Mouse (Mus musculus): ENCODE measurements at regions not wholly inside any gene's neighbourhood (a gene's known extent, or its start where the extent isn't known, plus 50 kb on each side); places are given as distances from the start of the nearest gene placed in this dataset.
"Not testable (repeated sequence)": the region's sequence is repeated elsewhere in the genome, so short reads cannot be mapped to it uniquely, and the experiment has no call there.

- no peak overlapping the region for H3K9ac ChIP-seq (ENCODE audit: low read depth, low read length)
- H3K27me3 ChIP-seq (replicated peaks; ENCODE audit: control insufficient read depth, insufficient read depth, low read length), result no peaks in the 10 kb centered on the region
- 73% methylated on average over 2 of the region's 2 CpGs for WGBS
- H3K27ac ChIP-seq (ENCODE audit: low read length), result no peak overlapping the region
- H3K4me2 ChIP-seq (ENCODE audit: low read depth, low read length), result no peak overlapping the region
- ATAC-seq, result no peak
- no peaks in the 10 kb centered on the region for H3K4me1 ChIP-seq (ENCODE audit: control insufficient read depth, insufficient read depth, low read length)
- no peaks in the 10 kb centered on the region for H3K36me3 ChIP-seq (ENCODE audit: control insufficient read depth, insufficient read depth, low read length)
- H3K4me3 ChIP-seq (ENCODE audit: low read length), result no peak overlapping the region
- no peaks in the 10 kb centered on the region for H3K9me3 ChIP-seq (ENCODE audit: control insufficient read depth, low read length)
Observed at GRCm38 (mm10) chr17:4024384-4024783, 328.3 kb upstream of the Nox3 start.

GRCm38 (mm10) chr17:4029202-4029601, 333.1 kb upstream of the Nox3 start:
- 86% methylated on average over 9 of the region's 9 CpGs for WGBS
- Histone ChIP-seq H3K27ac (ENCODE audit: low read length) (no peak overlapping the region), H3K4me2 (ENCODE audit: low read depth, low read length) (no peak overlapping the region), H3K9me3 (ENCODE audit: control insufficient read depth, low read length) (no peaks in the 10 kb centered on the region), H3K9ac (ENCODE audit: low read depth, low read length) (no peak overlapping the region), H3K27me3 (replicated peaks; ENCODE audit: control insufficient read depth, insufficient read depth, low read length) (no peaks in the 10 kb centered on the region), H3K4me1 (ENCODE audit: control insufficient read depth, insufficient read depth, low read length) (no peaks in the 10 kb centered on the region), H3K4me3 (ENCODE audit: low read length) (no peak overlapping the region), H3K36me3 (ENCODE audit: control insufficient read depth, insufficient read depth, low read length) (no peaks in the 10 kb centered on the region)
- no peak for ATAC-seq

DNA sequence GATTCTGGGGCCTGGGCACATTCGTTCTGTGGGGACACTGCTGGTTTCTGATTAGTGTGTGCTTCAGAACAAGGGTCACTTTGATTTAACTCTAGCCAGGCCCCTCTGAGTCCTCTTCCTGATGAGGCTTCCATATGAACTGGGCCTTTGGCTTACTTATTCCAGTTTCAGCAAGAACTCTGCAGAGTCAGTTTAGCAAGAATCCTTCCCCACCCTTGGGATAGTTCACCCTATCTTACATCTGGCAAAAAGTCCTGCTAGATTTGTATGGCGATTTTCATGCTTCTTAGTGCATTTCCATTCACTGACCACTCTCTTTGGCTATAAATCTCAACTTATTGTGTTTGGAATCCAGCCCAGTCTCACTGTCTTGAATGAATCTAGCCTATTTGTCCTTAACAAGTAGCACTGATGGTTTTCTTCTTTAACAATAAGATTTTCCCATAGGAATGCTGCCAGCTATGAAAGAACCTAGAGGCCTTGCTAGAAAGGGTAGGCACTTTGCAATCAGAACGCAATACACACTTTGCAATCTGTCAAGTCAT, 338.8 kb upstream of the Nox3 start:
- H3K9me3 ChIP-seq (ENCODE audit: control insufficient read depth, low read length), result no peaks in the 10 kb centered on the region
- H3K27ac ChIP-seq (ENCODE audit: low read length), result no peak overlapping the region
- no peaks in the 10 kb centered on the region for H3K4me1 ChIP-seq (ENCODE audit: control insufficient read depth, insufficient read depth, low read length)
- ATAC-seq, result no peak
- no peaks in the 10 kb centered on the region for H3K36me3 ChIP-seq (ENCODE audit: control insufficient read depth, insufficient read depth, low read length)
- H3K4me2 ChIP-seq (ENCODE audit: low read depth, low read length), result no peak overlapping the region
- no peaks in the 10 kb centered on the region for H3K27me3 ChIP-seq (replicated peaks; ENCODE audit: control insufficient read depth, insufficient read depth, low read length)
- 58% methylated on average over 3 of the region's 3 CpGs for WGBS
- H3K4me3 ChIP-seq (ENCODE audit: low read length), result no peak overlapping the region
- no peak overlapping the region for H3K9ac ChIP-seq (ENCODE audit: low read depth, low read length)

- H3K4me3 ChIP-seq (ENCODE audit: low read length), result no peak overlapping the region
- no peak overlapping the region for H3K9ac ChIP-seq (ENCODE audit: low read depth, low read length)
- no peaks in the 10 kb centered on the region for H3K36me3 ChIP-seq (ENCODE audit: control insufficient read depth, insufficient read depth, low read length)
- no peak overlapping the region for H3K27ac ChIP-seq (ENCODE audit: low read length)
- no peak for ATAC-seq
- WGBS, result 45% methylated on average over 5 of the region's 5 CpGs
- H3K27me3 ChIP-seq (replicated peaks; ENCODE audit: control insufficient read depth, insufficient read depth, low read length), result no peaks in the 10 kb centered on the region
- no peaks in the 10 kb centered on the region for H3K9me3 ChIP-seq (ENCODE audit: control insufficient read depth, low read length)
- H3K4me2 ChIP-seq (ENCODE audit: low read depth, low read length), result no peak overlapping the region
- H3K4me1 ChIP-seq (ENCODE audit: control insufficient read depth, insufficient read depth, low read length), result no peaks in the 10 kb centered on the region
Observed at GRCm38 (mm10) chr17:4040104-4040664, 344.1 kb upstream of the Nox3 start.

DNA sequence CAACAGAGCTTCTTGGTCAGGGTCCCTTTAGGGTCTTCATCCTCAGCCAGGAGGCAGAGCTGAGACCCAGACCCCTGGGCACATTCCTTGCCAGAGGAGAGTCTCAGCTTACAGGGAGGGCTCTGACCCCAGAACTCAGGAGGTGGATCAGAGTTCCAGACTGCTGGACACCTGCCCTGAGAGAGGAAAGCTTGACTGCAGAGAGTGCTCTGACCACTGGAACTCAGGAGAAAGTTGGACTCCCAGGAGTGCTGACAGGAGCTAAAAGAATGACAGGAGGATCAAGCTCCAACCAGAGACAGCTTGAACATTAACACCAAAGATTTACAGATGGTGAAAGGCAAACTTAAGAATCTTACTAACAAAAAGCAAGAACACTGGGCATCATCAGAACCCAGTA, 364.1 kb upstream of the Nox3 start:
- H3K4me3 ChIP-seq (ENCODE audit: low read length); ATAC-seq; H3K36me3 ChIP-seq (ENCODE audit: control insufficient read depth, insufficient read depth, low read length); H3K9me3 ChIP-seq (ENCODE audit: control insufficient read depth, low read length); H3K27ac ChIP-seq (ENCODE audit: low read length); H3K4me2 ChIP-seq (ENCODE audit: low read depth, low read length); H3K9ac ChIP-seq (ENCODE audit: low read depth, low read length); H3K27me3 ChIP-seq (replicated peaks; ENCODE audit: control insufficient read depth, insufficient read depth, low read length); H3K4me1 ChIP-seq (ENCODE audit: control insufficient read depth, insufficient read depth, low read length): not testable (repeated sequence)

- no peak overlapping the region for H3K4me2 ChIP-seq (ENCODE audit: low read depth, low read length)
- H3K27ac ChIP-seq (ENCODE audit: low read length), result no peak overlapping the region
- H3K4me3 ChIP-seq (ENCODE audit: low read length), result no peak overlapping the region
- H3K36me3 ChIP-seq (ENCODE audit: control insufficient read depth, insufficient read depth, low read length), result no peaks in the 10 kb centered on the region
- WGBS, result 55% methylated on average over 2 of the region's 2 CpGs
- no peak for ATAC-seq
- H3K27me3 ChIP-seq (replicated peaks; ENCODE audit: control insufficient read depth, insufficient read depth, low read length), result no peaks in the 10 kb centered on the region
- H3K9me3 ChIP-seq (ENCODE audit: control insufficient read depth, low read length), result no peaks in the 10 kb centered on the region
- no peak overlapping the region for H3K9ac ChIP-seq (ENCODE audit: low read depth, low read length)
- H3K4me1 ChIP-seq (ENCODE audit: control insufficient read depth, insufficient read depth, low read length), result no peaks in the 10 kb centered on the region
Observed at GRCm38 (mm10) chr17:4073381-4073780, 377.3 kb upstream of the Nox3 start.

- no peaks in the 10 kb centered on the region for H3K27me3 ChIP-seq (replicated peaks; ENCODE audit: control insufficient read depth, insufficient read depth, low read length)
- no peak overlapping the region for H3K4me2 ChIP-seq (ENCODE audit: low read depth, low read length)
- no peaks in the 10 kb centered on the region for H3K36me3 ChIP-seq (ENCODE audit: control insufficient read depth, insufficient read depth, low read length)
- no peak overlapping the region for H3K27ac ChIP-seq (ENCODE audit: low read length)
- no peaks in the 10 kb centered on the region for H3K9me3 ChIP-seq (ENCODE audit: control insufficient read depth, low read length)
- H3K9ac ChIP-seq (ENCODE audit: low read depth, low read length), result no peak overlapping the region
- H3K4me3 ChIP-seq (ENCODE audit: low read length), result no peak overlapping the region
- no peaks in the 10 kb centered on the region for H3K4me1 ChIP-seq (ENCODE audit: control insufficient read depth, insufficient read depth, low read length)
- WGBS, result 82% methylated on average over 2 of the region's 2 CpGs
- no peak for ATAC-seq
Observed at GRCm38 (mm10) chr17:4080564-4080963, 384.5 kb upstream of the Nox3 start.

DNA sequence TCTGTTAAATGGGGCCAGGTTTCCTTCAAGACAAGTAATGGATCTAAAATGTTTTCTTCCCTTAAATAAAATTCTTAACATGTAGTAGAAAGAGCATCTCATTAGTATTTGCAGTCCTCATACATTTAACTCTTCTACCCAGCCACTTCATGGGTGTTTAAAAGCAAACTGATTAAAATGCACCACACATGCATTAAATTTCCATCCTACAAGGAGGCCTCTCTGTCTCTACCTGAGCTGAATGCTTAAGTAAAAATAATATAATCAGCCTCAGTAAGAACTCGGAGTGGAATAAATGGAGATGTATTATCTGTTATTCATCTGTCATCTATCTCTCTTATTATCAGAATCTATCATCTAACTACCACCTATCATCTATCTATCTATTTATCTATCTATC, 398.6 kb upstream of the Nox3 start:
- H3K4me2 ChIP-seq (ENCODE audit: low read depth, low read length), result no peak overlapping the region
- WGBS, result 76% methylated on average over 1 of the region's 1 CpGs
- H3K36me3 ChIP-seq (ENCODE audit: control insufficient read depth, insufficient read depth, low read length), result no peaks in the 10 kb centered on the region
- H3K4me1 ChIP-seq (ENCODE audit: control insufficient read depth, insufficient read depth, low read length), result no peaks in the 10 kb centered on the region
- ATAC-seq, result no peak
- no peak overlapping the region for H3K9ac ChIP-seq (ENCODE audit: low read depth, low read length)
- H3K4me3 ChIP-seq (ENCODE audit: low read length), result no peak overlapping the region
- H3K27ac ChIP-seq (ENCODE audit: low read length), result no peak overlapping the region
- no peaks in the 10 kb centered on the region for H3K9me3 ChIP-seq (ENCODE audit: control insufficient read depth, low read length)
- no peaks in the 10 kb centered on the region for H3K27me3 ChIP-seq (replicated peaks; ENCODE audit: control insufficient read depth, insufficient read depth, low read length)

DNA sequence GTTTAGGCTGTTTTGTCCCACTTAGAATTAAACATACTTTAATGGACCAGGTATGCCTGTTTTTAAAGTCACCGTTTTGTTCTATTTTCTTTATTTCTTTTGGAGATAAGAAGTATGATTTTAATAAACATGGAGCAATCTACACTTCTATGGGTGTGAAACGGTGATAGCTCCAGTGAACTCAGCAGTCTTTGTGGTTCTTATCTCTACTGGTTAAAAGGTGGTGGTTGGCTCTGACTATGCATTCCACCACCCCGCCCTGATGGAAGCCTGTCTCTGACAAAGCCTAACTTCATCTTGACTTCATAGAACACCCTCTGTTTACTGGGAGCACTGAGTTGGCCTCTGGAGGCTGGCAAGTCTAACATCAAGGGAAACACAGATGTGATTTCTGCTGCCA, 407.3 kb upstream of the Nox3 start:
- H3K27me3 ChIP-seq (replicated peaks; ENCODE audit: control insufficient read depth, insufficient read depth, low read length), result no peaks in the 10 kb centered on the region
- no peak for ATAC-seq
- no peak overlapping the region for H3K4me2 ChIP-seq (ENCODE audit: low read depth, low read length)
- H3K36me3 ChIP-seq (ENCODE audit: control insufficient read depth, insufficient read depth, low read length), result no peaks in the 10 kb centered on the region
- H3K4me1 ChIP-seq (ENCODE audit: control insufficient read depth, insufficient read depth, low read length), result no peaks in the 10 kb centered on the region
- no peak overlapping the region for H3K9ac ChIP-seq (ENCODE audit: low read depth, low read length)
- H3K9me3 ChIP-seq (ENCODE audit: control insufficient read depth, low read length), result no peaks in the 10 kb centered on the region
- no peak overlapping the region for H3K4me3 ChIP-seq (ENCODE audit: low read length)
- H3K27ac ChIP-seq (ENCODE audit: low read length), result no peak overlapping the region
- WGBS, result 81% methylated on average over 3 of the region's 3 CpGs

- H3K27me3 ChIP-seq (replicated peaks; ENCODE audit: control insufficient read depth, insufficient read depth, low read length), result no peaks in the 10 kb centered on the region
- H3K9ac ChIP-seq (ENCODE audit: low read depth, low read length), result no peak overlapping the region
- 50% methylated on average over 3 of the region's 3 CpGs for WGBS
- no peak overlapping the region for H3K27ac ChIP-seq (ENCODE audit: low read length)
- no peaks in the 10 kb centered on the region for H3K9me3 ChIP-seq (ENCODE audit: control insufficient read depth, low read length)
- no peaks in the 10 kb centered on the region for H3K4me1 ChIP-seq (ENCODE audit: control insufficient read depth, insufficient read depth, low read length)
- no peaks in the 10 kb centered on the region for H3K36me3 ChIP-seq (ENCODE audit: control insufficient read depth, insufficient read depth, low read length)
- no peak overlapping the region for H3K4me3 ChIP-seq (ENCODE audit: low read length)
- no peak for ATAC-seq
- H3K4me2 ChIP-seq (ENCODE audit: low read depth, low read length), result no peak overlapping the region
Observed at GRCm38 (mm10) chr17:4109263-4109662, 413.2 kb upstream of the Nox3 start.

Measured in intestine, embryonic 16.5 days (tissue).